9 mouse cellular contexts compared by ENCODE assay signal in genomic region chr4:137469845-137470692, GRCm38 (mm10). TPM values are rescaled to one million over a fixed set of nuclear protein-coding genes. Genes with fewer than 3 reads are reported as not detected.
DNase-seq lines count a peak whose midpoint lies in the region; ATAC-seq and TF ChIP-seq lines count a peak whose summit lies in the region.
"Had no signal": no experiment of that assay in that cellular context is flagged by ENCODE, and none has a peak within 500 bp of the region (broad histone marks: within the 10 kb centered on the region; RNA-seq: fewer than 3 reads in every experiment).

No protein-coding gene starts in this region.

- no peak for TF ChIP-seq RAD21 in CH12.LX (IDR thresholded peaks at IDR 0.05; ENCODE audit: low read depth, low read length)

- peak overlapping the region in 2 of 3 experiments; percentile 50 to 72 for H3K4me3 ChIP-seq in CH12.LX (replicated peaks in 1 of 3; ENCODE audit: low read depth in 2 of 3, low read length in 2 of 3, poor library complexity in 1 of 3)
- peak overlapping the region; percentile 87 to 88 for H3K4me3 ChIP-seq in heart, embryonic 14.5 days (ENCODE audit: control insufficient read depth in 1 of 2, insufficient read depth in 1 of 2, low read depth in 1 of 2, low read length in 2 of 2)
- H3K4me3 ChIP-seq in liver, embryonic 13.5 days (replicated peaks) = peak overlapping the region; percentile 66
- H3K4me3 ChIP-seq: megakaryocyte, embryonic 14.5 days had no signal

- H3K79me2 ChIP-seq in CH12.LX (replicated peaks; ENCODE audit: control insufficient read depth, extremely low read depth, insufficient read depth, poor library complexity, severe bottlenecking) = no peaks in the 10 kb centered on the region

- H3K27me3 ChIP-seq in CH12.LX (replicated peaks) = peaks cover 18% of the 10 kb centered on the region
- H3K27me3 ChIP-seq in heart, embryonic 14.5 days (ENCODE audit: control insufficient read depth, insufficient read depth, low read length) = no peaks in the 10 kb centered on the region
- peaks cover 21% of the 10 kb centered on the region for H3K27me3 ChIP-seq in liver, embryonic 13.5 days

- H3K4me2 ChIP-seq in CH12.LX (ENCODE audit: insufficient read depth, low read depth, poor library complexity, severe bottlenecking) = no peak overlapping the region
- H3K4me2 ChIP-seq in heart, embryonic 14.5 days (ENCODE audit: low read length) = peak overlapping the region; percentile 83
- H3K4me2 ChIP-seq in liver, embryonic 13.5 days = peak overlapping the region; percentile 85

- ATAC-seq in heart, embryonic 14.5 days (ENCODE audit: insufficient number of reproducible peaks, insufficient read depth, low FRiP score, low read depth) = no peak
- no peak for ATAC-seq in liver, embryonic 13.5 days (ENCODE audit: low read depth)

- H3K9me3 ChIP-seq in CH12.LX (replicated peaks; ENCODE audit: low read length) = peaks cover 2% of the 10 kb centered on the region
- no peaks in the 10 kb centered on the region for H3K9me3 ChIP-seq in heart, embryonic 14.5 days (ENCODE audit: control insufficient read depth, low read length)
- H3K9me3 ChIP-seq in liver, embryonic 13.5 days (replicated peaks) = no peaks in the 10 kb centered on the region
- H3K9me3 ChIP-seq: megakaryocyte, embryonic 14.5 days had no signal

- no peak overlapping the region for H3K9ac ChIP-seq in CH12.LX (ENCODE audit: insufficient read depth, low read depth)
- H3K9ac ChIP-seq in heart, embryonic 14.5 days (ENCODE audit: low read length) = peak overlapping the region; percentile 96
- peak overlapping the region; percentile 74 for H3K9ac ChIP-seq in liver, embryonic 13.5 days

- WGBS in heart, embryonic 14.5 days = 17% methylated on average over 15 of the region's 15 CpGs
- WGBS in liver, embryonic 13.5 days (ENCODE audit: insufficient replicate concordance) = 40% methylated on average over 15 of the region's 15 CpGs

- H3K27ac ChIP-seq in CH12.LX (ENCODE audit: insufficient read depth, low read depth) = no peak overlapping the region
- peak overlapping the region; percentile 85 to 90 for H3K27ac ChIP-seq in heart, embryonic 14.5 days (replicated peaks in 1 of 2; ENCODE audit: control insufficient read depth in 1 of 2, insufficient read depth in 1 of 2, low read depth in 2 of 2, low read length in 2 of 2)
- 0 out of 2 replicates have a peak overlapping the region, but pooled peaks have one; percentile 9 for H3K27ac ChIP-seq in liver, embryonic 13.5 days

- no peak for TF ChIP-seq POLR2A in CH12.LX (IDR thresholded peaks at IDR 0.05; ENCODE audit: low read depth, low read length)

- in situ Hi-C loops in CH12.LX (cut with MboI; ENCODE audit: low pct_ligation_motif_present, low pct_unique_long_range_greater_than_20kb, low sequenced_read_pairs) = loop anchor here (5.0 kb wide), 1 partner anchor 32 kb away; no protein-coding TSS in a partner anchor

- peaks cover 11 to 31% of the 10 kb centered on the region in 2 experiments for H3K4me1 ChIP-seq in CH12.LX (ENCODE audit: control insufficient read depth in 1 of 2, insufficient read depth in 2 of 2)
- peaks cover 64 to 68% of the 10 kb centered on the region in 2 experiments for H3K4me1 ChIP-seq in heart, embryonic 14.5 days (ENCODE audit: control insufficient read depth in 2 of 2, insufficient read depth in 2 of 2, low read length in 2 of 2)
- peaks cover 59% of the 10 kb centered on the region for H3K4me1 ChIP-seq in liver, embryonic 13.5 days (replicated peaks)

- dilution Hi-C loops in CH12.LX (cut with MboI; ENCODE audit: extremely low pct_ligation_motif_present, extremely low pct_unique_long_range_greater_than_20kb, low sequenced_read_pairs) = no loop called here

- no peak for TF ChIP-seq CTCF in CH12.LX (conservative IDR thresholded peaks at IDR 0.05 in 1 of 2, IDR thresholded peaks at IDR 0.05 in 1 of 2; ENCODE audit: low read depth in 2 of 2, low read length in 2 of 2)

- peaks cover 0 to 10% of the 10 kb centered on the region in 2 experiments for H3K36me3 ChIP-seq in CH12.LX (replicated peaks in 1 of 2; ENCODE audit: control insufficient read depth in 1 of 2, insufficient read depth in 1 of 2, low read length in 1 of 2)
- peaks cover 8% of the 10 kb centered on the region; the same call in 1 of the 2 replicates for H3K36me3 ChIP-seq in heart, embryonic 14.5 days (ENCODE audit: control insufficient read depth, insufficient read depth, low read length)
- no peaks in the 10 kb centered on the region for H3K36me3 ChIP-seq in liver, embryonic 13.5 days

- no peak for TF ChIP-seq EP300 in CH12.LX (IDR thresholded peaks at IDR 0.05; ENCODE audit: low read length)

- peak; percentile 43 for DNase-seq in adrenal gland, adult 8-10 months
- DNase-seq in adrenal gland, postnatal 25 days = no peak
- DNase-seq in CH12.LX (ENCODE audit: extremely low read depth) = no peak
- DNase-seq in liver, embryonic 13.5 days = no peak
- no peak for DNase-seq in ovary, postnatal 10 days (ENCODE audit: low spot score)
- DNase-seq in right cerebral cortex, postnatal 36 days (ENCODE audit: low spot score in 2 of 2) = no peak
- no peak for DNase-seq in layer of hippocampus, adult 8-10 months (ENCODE audit: low spot score in 2 of 2)

TF ChIP-seq in CH12.LX, 34 proteins besides CTCF, POLR2A, EP300 and RAD21:
- TF ChIP-seq BHLHE40 (IDR thresholded peaks at IDR 0.05; ENCODE audit: low read depth, low read length) = no peak
- no peak for TF ChIP-seq MAFK (IDR thresholded peaks at IDR 0.05; ENCODE audit: insufficient replicate concordance, low read length)
- TF ChIP-seq PAX5 (IDR thresholded peaks at IDR 0.05; ENCODE audit: low read length) = no peak
- TF ChIP-seq CHD2 (IDR thresholded peaks at IDR 0.05; ENCODE audit: low read length) = no peak
- no peak for TF ChIP-seq KAT2A (IDR thresholded peaks at IDR 0.05; ENCODE audit: insufficient replicate concordance, low read length)
- no peak for TF ChIP-seq IRF4 (IDR thresholded peaks at IDR 0.05; ENCODE audit: low read depth, low read length)
- no peak for TF ChIP-seq NELFE (IDR thresholded peaks at IDR 0.05; ENCODE audit: low read depth, low read length)
- TF ChIP-seq HCFC1 (IDR thresholded peaks at IDR 0.05; ENCODE audit: low read depth, low read length) = no peak
- no peak for TF ChIP-seq NRF1 (IDR thresholded peaks at IDR 0.05; ENCODE audit: low read depth, low read length)
- no peak for TF ChIP-seq TBP (conservative IDR thresholded peaks at IDR 0.05; ENCODE audit: low read depth, low read length)
- TF ChIP-seq ZNF384 (IDR thresholded peaks at IDR 0.05; ENCODE audit: low read depth, low read length) = no peak
- no peak for TF ChIP-seq ZKSCAN1 (IDR thresholded peaks at IDR 0.05; ENCODE audit: borderline replicate concordance, low read depth, low read length)
- TF ChIP-seq JUND (conservative IDR thresholded peaks at IDR 0.05; ENCODE audit: low read depth, low read length) = no peak
- no peak for TF ChIP-seq MAZ (IDR thresholded peaks at IDR 0.05; ENCODE audit: low read depth, low read length)
- TF ChIP-seq USF1 (IDR thresholded peaks at IDR 0.05; ENCODE audit: low read depth, low read length) = no peak

RNA-seq across cellular contexts. Expression of gene Hspg2, which starts 1.5 kb away (rescaled TPM):
- total RNA-seq in adrenal gland, adult 8-10 months (2022) = 100 to 1,000 TPM; 107 to 236 (median 145) TPM
- 177 and 197 TPM in 2 replicates for total RNA-seq in adrenal gland, postnatal 25 days (2021)
- total RNA-seq in CH12.LX (2012; rRNA removed) = 3.1 and 5.5 TPM in 2 replicates
- total RNA-seq in CH12.LX (2014; rRNA removed) = 0.82 and 1.3 TPM in 2 replicates
- 10.7 and 14.0 TPM in 2 replicates for polyA plus RNA-seq in CH12.LX (2012; ENCODE audit: insufficient read length, low read depth)
- 67.5 and 68.3 TPM in 2 replicates for polyA plus RNA-seq in heart, embryonic 14.5 days (2014; fragmentation: Nextera tagmentation; extraction: Ambion mirVana)
- polyA plus RNA-seq in liver, embryonic 13.5 days (2015; fragmentation: Nextera tagmentation; extraction: Ambion mirVana) = 2.6 and 3.2 TPM in 2 replicates
- total RNA-seq in layer of hippocampus, adult 8-10 months (2022) = 1 to 10 TPM; 4.2 to 6.1 (median 5.6) TPM

RNA-seq across cellular contexts. Expression of gene 1700013G24Rik, which starts 17.0 kb away (rescaled TPM):
- total RNA-seq in adrenal gland, adult 8-10 months (2022) = not detected
- total RNA-seq in adrenal gland, postnatal 25 days (2021) = not detected in 2 replicates
- total RNA-seq in CH12.LX (2012; rRNA removed) (not detected in 2 replicates), CH12.LX (2014; rRNA removed) (not detected in 2 replicates)
- polyA plus RNA-seq in CH12.LX (2012; ENCODE audit: insufficient read length, low read depth) = not detected in 2 replicates
- not detected in 2 replicates for polyA plus RNA-seq in heart, embryonic 14.5 days (2014; fragmentation: Nextera tagmentation; extraction: Ambion mirVana)
- polyA plus RNA-seq in liver, embryonic 13.5 days (2015; fragmentation: Nextera tagmentation; extraction: Ambion mirVana) = not detected in 2 replicates
- not detected for total RNA-seq in layer of hippocampus, adult 8-10 months (2022)

RNA-seq across cellular contexts. Expression of gene Cela3b, which starts 39.7 kb away (rescaled TPM):
- under 1 TPM in 1 of 4 experiments, not detected in 3; 0.42 TPM for total RNA-seq in adrenal gland, adult 8-10 months (2022)
- not detected in 2 replicates for total RNA-seq in adrenal gland, postnatal 25 days (2021)
- total RNA-seq in CH12.LX (2012; rRNA removed) = not detected in 2 replicates
- not detected in 2 replicates for total RNA-seq in CH12.LX (2014; rRNA removed)
- polyA plus RNA-seq in CH12.LX (2012; ENCODE audit: insufficient read length, low read depth) = not detected in 2 replicates
- not detected in 2 replicates for polyA plus RNA-seq in heart, embryonic 14.5 days (2014; fragmentation: Nextera tagmentation; extraction: Ambion mirVana)
- polyA plus RNA-seq in liver, embryonic 13.5 days (2015; fragmentation: Nextera tagmentation; extraction: Ambion mirVana) = 0.17 TPM in 1 of 2 replicates, not detected in the other
- not detected for total RNA-seq in layer of hippocampus, adult 8-10 months (2022)

Comparison
In these comparisons a context has a peak if more than half of its experiments do, and no peak if none do; other contexts are left out.
1. RNA of gene Hspg2, which starts 1.5 kb away (total RNA-seq): 107 to 236 TPM in adrenal gland, adult 8-10 months and 177 to 197 TPM in adrenal gland, postnatal 25 days; 4.2 to 6.1 TPM in layer of hippocampus, adult 8-10 months and 0.82 to 5.5 TPM in CH12.LX; every median in the first group is over 10 times any median in the second.
2. Peak in every context shown above with its lines, with median percentiles within 50 percentile points of each other: H3K4me3 ChIP-seq.